Mouse (Mus musculus) CH12.LX (cell line): Measurements from ENCODE around the gene Ccnd3.

Source experiments
- CTCF ChIP-seq, 2 experiments: IDR thresholded peaks in 1 of 2; conservative IDR thresholded peaks in 1 of 2; 2 replicates each; pipeline ENCODE4 v1.5.1; 2011 to 2012; ENCODE audit warnings: low read depth in 2 of 2, low read length in 2 of 2, improper control_type of control experiment in 1 of 2, inconsistent platforms in 1 of 2, mild to moderate bottlenecking in 1 of 2, moderate library complexity in 1 of 2
- EP300 ChIP-seq: IDR thresholded peaks from 2 replicates; pipeline ENCODE4 v1.6.1; 2011; ENCODE audit warnings: low read length, improper control_type of control experiment
- KAT2A ChIP-seq: IDR thresholded peaks from 2 replicates; pipeline ENCODE4 v1.6.1; 2012; ENCODE audit warnings: low read length, improper control_type of control experiment, inconsistent platforms; ENCODE audit not compliant: insufficient replicate concordance
- MAX ChIP-seq: IDR thresholded peaks from 2 replicates; pipeline ENCODE4 v1.6.1; 2011; ENCODE audit warnings: low read length, improper control_type of control experiment
- MXI1 ChIP-seq: IDR thresholded peaks from 2 replicates; pipeline ENCODE4 v1.6.1; 2011; ENCODE audit warnings: mild to moderate bottlenecking, low read depth, low read length, improper control_type of control experiment
- POLR2A ChIP-seq: IDR thresholded peaks from 2 replicates; pipeline ENCODE4 v1.6.1; 2011; ENCODE audit warnings: low read depth, mild to moderate bottlenecking, improper control_type of control experiment, low read length
- RCOR1 ChIP-seq: conservative IDR thresholded peaks from 2 replicates; pipeline ENCODE4 v1.6.1; 2012; ENCODE audit warnings: low read depth, mild to moderate bottlenecking, inconsistent platforms, low read length, improper control_type of control experiment
- TBP ChIP-seq: conservative IDR thresholded peaks from 2 replicates; pipeline ENCODE4 v1.6.1; 2011; ENCODE audit warnings: low read depth, low read length, improper control_type of control experiment

- TF ChIP-seq RCOR1: no peak
- no peak for TF ChIP-seq POLR2A
- TF ChIP-seq MAX: no peak
- no peak for TF ChIP-seq EP300
- no peak for TF ChIP-seq CTCF (conservative IDR thresholded peaks at IDR 0.05 in 1 of 2, IDR thresholded peaks at IDR 0.05 in 1 of 2; ENCODE audit: low read depth in 2 of 2, low read length in 2 of 2)
- no peak for TF ChIP-seq TBP
- no peak for TF ChIP-seq KAT2A
- no peak for TF ChIP-seq MXI1
These were observed 42.6 kb upstream of the Ccnd3 start for GRCm38 (mm10) chr17:47462209-47462608.
